Mouse (Mus musculus) midbrain, embryonic 16.5 days (tissue): ENCODE data around the gene Ago3. TPM values are rescaled to one million over a fixed set of nuclear protein-coding genes. Genes with fewer than 3 reads are reported as not detected.

Experiments used
- ATAC-seq: fragments of 200-750 bp; cut with Nextera tagmentation; 2 replicates; pipeline ENCODE4 v1.8.0; 2017; ENCODE audit warnings: moderate TSS enrichment
- H3K27ac ChIP-seq: fragments of 300-500 bp; sonication (generic); 2 replicates; pipeline ENCODE4 v1.5.1; 2014; ENCODE audit warnings: mild to moderate bottlenecking, low read length, mixed read lengths
- H3K27me3 ChIP-seq: fragments of 300-500 bp; sonication (generic); 2 replicates; pipeline ENCODE4 v1.6.1; 2014; ENCODE audit warnings: low read depth, low read length, mixed read lengths; ENCODE audit not compliant: control insufficient read depth, insufficient read depth
- H3K36me3 ChIP-seq: fragments of 300-500 bp; sonication (generic); 2 replicates; pipeline ENCODE4 v1.6.1; 2014; ENCODE audit warnings: mild to moderate bottlenecking, low read length, moderate library complexity, mixed read lengths; ENCODE audit not compliant: control insufficient read depth, insufficient read depth
- H3K4me1 ChIP-seq: fragments of 300-500 bp; sonication (generic); 2 replicates; pipeline ENCODE4 v1.6.1; 2014; ENCODE audit warnings: mild to moderate bottlenecking, low read length, mixed read lengths; ENCODE audit not compliant: control insufficient read depth, insufficient read depth
- H3K4me2 ChIP-seq: fragments of 300-500 bp; sonication (generic); 2 replicates; pipeline ENCODE4 v1.6.1; 2014; ENCODE audit warnings: mild to moderate bottlenecking, low read length, mixed read lengths
- H3K4me3 ChIP-seq: fragments of 300-500 bp; sonication (generic); 2 replicates; pipeline ENCODE4 v1.5.1; 2014; ENCODE audit warnings: low read depth, mild to moderate bottlenecking, low read length, moderate library complexity, mixed read lengths
- H3K9ac ChIP-seq: fragments of 300-500 bp; sonication (generic); 2 replicates; pipeline ENCODE4 v1.6.1; 2014; ENCODE audit warnings: low read depth, low read length, mixed read lengths
- H3K9me3 ChIP-seq: fragments of 300-500 bp; sonication (generic); replicated peaks from 2 replicates; pipeline ENCODE4 v1.6.1; 2014; ENCODE audit warnings: mild to moderate bottlenecking, low read length, mixed read lengths; ENCODE audit not compliant: control insufficient read depth, poor library complexity, severe bottlenecking
- WGBS: fragments of 180-500 bp; shearing (Covaris S2); extraction: QIAGEN DNeasy Blood & Tissue Kit; methylation state at CpG from one replicate; pipeline ENCODE4 v1.1.7; 2014; 5-methylcytosine and 5-hydroxymethylcytosine counted together
- polyA plus RNA-seq: library from polyadenylated mRNA; unstranded; fragments of >200 nt; fragmentation: Nextera tagmentation; extraction: Ambion mirVana; gene quantifications from 2 replicates; pipeline ENCODE4 v1.2.1, GENCODE M21; 2015

Ago3 gene
- polyA plus RNA-seq, 1 experiment from 2014 or later = 14.3 TPM

DNA sequence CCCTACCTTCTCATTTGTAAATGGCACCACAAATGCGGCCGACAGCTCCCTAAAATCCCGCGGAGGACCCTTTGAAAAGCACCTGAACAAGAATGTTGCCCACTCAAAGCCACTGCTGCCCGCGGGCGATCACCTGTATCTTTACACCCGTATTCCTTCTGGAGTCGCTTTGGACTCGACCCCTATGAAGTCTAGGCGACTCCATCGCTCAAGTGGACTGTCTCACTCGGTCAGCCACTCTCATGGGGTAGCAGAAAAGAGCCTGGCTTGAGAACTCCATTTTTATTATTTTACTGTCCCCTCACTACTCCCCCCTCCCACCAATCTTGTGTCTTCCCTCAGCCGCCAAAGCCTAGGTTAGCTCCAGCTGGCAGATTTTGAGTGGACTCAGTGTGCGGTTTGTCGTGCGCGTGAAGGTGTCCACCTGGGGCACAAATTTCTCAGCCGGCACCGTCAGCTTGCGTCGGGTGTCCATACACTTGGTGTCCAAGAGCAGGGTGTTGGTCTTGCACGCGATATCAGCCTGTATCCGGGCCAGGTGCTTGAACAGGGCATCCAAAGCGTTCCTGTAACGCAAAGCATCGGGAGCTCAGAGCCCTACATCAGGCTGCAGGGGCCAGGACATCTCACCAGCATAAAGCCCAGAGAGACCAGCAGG, 107.4 kb downstream of the Ago3 start:
- H3K4me1 ChIP-seq = peaks cover 23% of the 10 kb centered on the region
- peaks cover 6% of the 10 kb centered on the region for H3K27me3 ChIP-seq
- peak overlapping the region; percentile 89; the same call in 1 of the 2 replicates for H3K27ac ChIP-seq
- ATAC-seq = peak; percentile 49
- H3K36me3 ChIP-seq = peaks cover 10% of the 10 kb centered on the region
- 52% methylated on average over 28 of the region's 28 CpGs for WGBS
- H3K9me3 ChIP-seq = no peaks in the 10 kb centered on the region
- H3K4me3 ChIP-seq = peak overlapping the region; percentile 83
- peak overlapping the region; percentile 48 for H3K4me2 ChIP-seq
- no peak overlapping the region; the same call in 1 of the 2 replicates for H3K9ac ChIP-seq

DNA sequence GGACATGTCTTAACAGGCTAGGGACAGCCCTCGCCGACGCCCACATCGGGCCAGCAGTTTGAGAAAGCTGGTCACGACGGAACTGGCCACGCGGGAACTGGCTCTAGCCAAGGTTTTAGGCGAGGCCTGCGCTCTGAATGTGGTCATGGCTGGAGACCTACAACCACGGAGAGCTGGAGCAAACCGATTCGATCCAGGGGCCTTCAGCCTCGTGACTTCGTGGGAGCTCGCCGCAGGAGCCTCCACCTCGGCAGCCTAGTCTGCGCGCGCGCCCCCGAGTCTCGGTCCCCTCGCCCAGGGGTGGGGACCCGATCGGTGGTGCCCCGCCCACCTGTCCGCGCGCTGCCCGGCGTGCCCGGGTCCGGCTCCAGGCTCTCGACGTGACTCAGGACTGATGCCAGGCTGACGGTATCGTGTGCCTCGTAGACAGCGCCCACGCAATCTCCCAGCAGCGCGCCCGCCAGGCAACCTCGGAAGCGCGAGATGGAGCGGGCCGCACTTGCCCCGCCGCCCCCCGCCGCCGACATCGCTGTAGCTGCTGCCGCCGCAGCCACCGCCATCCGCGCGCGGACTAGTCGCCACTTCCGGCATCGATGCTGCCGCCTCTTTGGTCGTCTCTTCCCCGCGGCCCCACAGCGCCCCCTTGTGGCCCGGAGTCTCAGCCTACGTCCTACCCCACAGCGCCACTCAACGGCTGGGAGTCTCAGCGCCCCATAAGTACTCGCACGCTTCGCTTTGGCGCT, 108.1 kb downstream of the Ago3 start, which contains the start of gene Adprhl2:
Adprhl2 (minus strand) TSS at position 593 of the 743 bp plus-strand sequence.
- ATAC-seq = peak; percentile 85
- Histone ChIP-seq H3K4me3 (peak within 1 kb of the TSS; percentile 83), H3K9ac (peak within 1 kb of the TSS; percentile 88), H3K9me3 (no peaks in the 10 kb centered on the region), H3K36me3 (peaks cover 17% of the 10 kb centered on the region), H3K27ac (peak within 1 kb of the TSS; percentile 89), H3K4me1 (peaks cover 23% of the 10 kb centered on the region), H3K4me2 (peak within 1 kb of the TSS; percentile 89), H3K27me3 (peaks cover 6% of the 10 kb centered on the region)
- WGBS = under 1% methylated on average over 70 of the region's 80 CpGs

DNA sequence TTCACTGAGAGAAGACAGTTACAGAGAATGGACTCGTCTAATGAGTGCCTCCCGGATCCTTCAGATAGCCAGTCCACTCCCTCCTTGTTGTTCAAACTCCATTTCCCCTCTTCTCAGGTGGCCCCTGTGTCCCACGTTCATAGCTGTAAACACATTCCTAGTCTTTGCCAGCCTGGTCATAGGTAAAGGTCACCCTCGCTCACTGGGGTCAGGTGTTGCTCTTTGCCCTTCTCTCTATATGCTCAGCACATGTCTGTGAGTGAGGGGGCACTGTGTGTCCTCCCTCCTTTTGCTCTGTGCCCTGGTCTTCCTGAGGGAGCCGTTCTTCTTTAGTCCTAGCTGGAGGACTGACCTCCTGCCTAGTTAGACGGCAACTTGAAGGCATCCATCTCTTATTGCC, 109.5 kb downstream of the Ago3 start:
- H3K27ac ChIP-seq = no peak overlapping the region
- peaks cover 6% of the 10 kb centered on the region for H3K27me3 ChIP-seq
- peaks cover 23% of the 10 kb centered on the region for H3K36me3 ChIP-seq
- no peaks in the 10 kb centered on the region for H3K9me3 ChIP-seq
- H3K9ac ChIP-seq = no peak overlapping the region
- 97% methylated on average over 6 of the region's 6 CpGs for WGBS
- ATAC-seq = no peak
- no peak overlapping the region for H3K4me2 ChIP-seq
- no peak overlapping the region for H3K4me3 ChIP-seq
- H3K4me1 ChIP-seq = peaks cover 14% of the 10 kb centered on the region

DNA sequence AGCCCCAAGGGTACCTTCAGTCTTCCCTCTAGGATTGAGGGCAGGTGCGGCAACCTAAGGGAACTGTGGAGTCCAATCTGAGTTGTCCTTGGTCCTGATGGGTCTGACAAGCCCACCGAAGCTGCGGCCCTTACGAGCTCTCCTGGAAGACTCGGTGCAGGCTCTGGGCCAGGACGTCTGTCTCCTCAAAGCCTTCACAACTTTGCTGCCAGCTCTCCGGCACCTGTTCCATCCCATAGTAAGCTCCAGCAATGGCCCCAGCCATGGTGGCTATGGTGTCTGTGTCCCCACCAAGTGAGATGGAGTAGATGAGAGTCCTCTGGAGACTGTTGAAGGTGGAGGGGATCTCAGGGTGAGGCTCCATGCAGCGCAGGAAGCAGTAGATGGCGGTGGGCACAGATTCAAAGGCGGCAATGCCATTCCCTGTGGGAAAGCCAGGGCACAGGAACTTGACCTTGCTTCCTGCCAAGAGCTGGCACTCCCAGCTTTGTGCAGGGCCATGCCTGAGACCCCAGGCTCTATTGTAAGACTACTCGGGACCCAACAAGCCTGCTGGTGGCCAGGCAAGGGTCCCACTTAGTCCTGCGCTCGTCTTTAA, 112.8 kb downstream of the Ago3 start:
- no peaks in the 10 kb centered on the region for H3K9me3 ChIP-seq
- peaks cover 23% of the 10 kb centered on the region for H3K36me3 ChIP-seq
- H3K4me3 ChIP-seq = no peak overlapping the region
- H3K4me2 ChIP-seq = no peak overlapping the region
- no peak for ATAC-seq
- 91% methylated on average over 13 of the region's 13 CpGs for WGBS
- no peaks in the 10 kb centered on the region for H3K27me3 ChIP-seq
- H3K9ac ChIP-seq = no peak overlapping the region
- H3K4me1 ChIP-seq = peaks cover 14% of the 10 kb centered on the region
- no peak overlapping the region for H3K27ac ChIP-seq

DNA sequence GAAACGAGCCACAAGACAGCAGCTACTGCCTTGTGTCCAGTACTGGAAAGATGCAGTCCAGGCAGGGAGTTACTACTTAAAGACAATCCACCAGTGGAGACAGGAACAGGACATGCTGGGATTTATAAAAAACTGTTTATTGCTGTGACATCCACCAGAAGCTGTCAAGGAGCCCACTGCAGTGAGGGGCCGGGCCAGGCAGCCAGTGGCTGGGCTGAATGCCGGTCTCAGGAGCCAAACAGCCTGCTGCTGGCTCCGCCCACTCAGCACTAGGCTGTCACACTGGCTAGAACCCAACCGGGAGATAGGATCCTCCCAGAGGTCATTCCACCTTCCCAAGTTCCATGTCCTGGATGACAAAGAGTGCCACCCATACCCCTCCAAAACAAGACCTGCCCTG, 113.4 kb downstream of the Ago3 start:
- no peak for ATAC-seq
- no peak overlapping the region for H3K4me2 ChIP-seq

DNA sequence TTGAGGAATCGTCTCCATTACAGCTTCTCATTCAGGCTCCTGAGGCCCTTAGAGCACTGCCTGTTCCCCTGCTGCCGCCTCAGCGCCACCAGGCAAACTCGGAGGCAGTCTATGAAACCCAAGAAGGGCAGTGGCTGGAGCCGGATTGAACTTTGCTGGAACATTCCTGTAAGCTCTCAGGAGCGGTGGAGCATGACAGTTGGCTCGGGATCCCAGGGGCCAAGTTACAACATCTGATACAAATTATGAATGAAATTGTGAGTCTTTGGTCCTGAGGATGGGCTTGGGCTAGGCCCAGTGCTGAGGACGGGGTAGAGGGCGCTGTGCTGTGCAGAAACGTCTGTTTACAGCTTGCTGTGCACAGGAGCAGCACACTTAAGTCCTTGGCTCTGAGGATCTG, 115.0 kb downstream of the Ago3 start:
- Histone ChIP-seq H3K4me1 (no peaks in the 10 kb centered on the region), H3K27me3 (no peaks in the 10 kb centered on the region), H3K4me3 (no peak overlapping the region), H3K9ac (no peak overlapping the region), H3K4me2 (no peak overlapping the region), H3K27ac (no peak overlapping the region), H3K9me3 (no peaks in the 10 kb centered on the region), H3K36me3 (peaks cover 23% of the 10 kb centered on the region)
- no peak for ATAC-seq
- WGBS = 54% methylated on average over 10 of the region's 10 CpGs

More for the DNA sequence above, 113.4 kb downstream of the Ago3 start:
- H3K27me3 ChIP-seq = no peaks in the 10 kb centered on the region
- H3K27ac ChIP-seq = no peak overlapping the region
- 49% methylated on average over 5 of the region's 5 CpGs for whole genome bisulfite sequencing
- no peak overlapping the region for H3K9ac ChIP-seq
- H3K36me3 ChIP-seq = peaks cover 23% of the 10 kb centered on the region
- H3K4me3 ChIP-seq = no peak overlapping the region
- no peaks in the 10 kb centered on the region for H3K9me3 ChIP-seq
- H3K4me1 ChIP-seq = peaks cover 14% of the 10 kb centered on the region

DNA sequence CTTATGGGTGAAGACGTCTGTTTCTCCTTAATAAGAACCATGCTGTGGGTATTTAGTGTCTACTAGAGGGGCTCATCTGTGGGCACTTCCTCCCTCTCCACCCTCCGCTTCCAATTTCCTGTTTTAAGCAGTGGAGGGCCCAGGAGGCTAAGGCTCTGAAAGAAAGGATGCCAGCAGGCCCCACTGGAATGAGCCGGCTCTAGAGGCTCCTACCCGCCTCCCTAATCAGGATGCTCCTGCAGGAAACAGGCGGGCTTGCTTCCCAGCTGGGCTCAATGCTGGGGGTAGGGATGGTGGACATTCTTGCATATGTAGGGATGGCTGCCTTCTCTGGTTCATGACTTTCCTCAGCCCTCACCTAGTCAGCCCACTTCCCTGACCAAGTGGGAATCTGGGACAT, 116.2 kb downstream of the Ago3 start:
- no peaks in the 10 kb centered on the region for H3K9me3 ChIP-seq
- no peak overlapping the region for H3K27ac ChIP-seq
- no peak for ATAC-seq
- no peaks in the 10 kb centered on the region for H3K4me1 ChIP-seq
- no peak overlapping the region for H3K4me2 ChIP-seq
- no peak overlapping the region for H3K9ac ChIP-seq
- peaks cover 23% of the 10 kb centered on the region for H3K36me3 ChIP-seq
- H3K27me3 ChIP-seq = no peaks in the 10 kb centered on the region
- 38% methylated on average over 5 of the region's 5 CpGs for WGBS
- no peak overlapping the region for H3K4me3 ChIP-seq

DNA sequence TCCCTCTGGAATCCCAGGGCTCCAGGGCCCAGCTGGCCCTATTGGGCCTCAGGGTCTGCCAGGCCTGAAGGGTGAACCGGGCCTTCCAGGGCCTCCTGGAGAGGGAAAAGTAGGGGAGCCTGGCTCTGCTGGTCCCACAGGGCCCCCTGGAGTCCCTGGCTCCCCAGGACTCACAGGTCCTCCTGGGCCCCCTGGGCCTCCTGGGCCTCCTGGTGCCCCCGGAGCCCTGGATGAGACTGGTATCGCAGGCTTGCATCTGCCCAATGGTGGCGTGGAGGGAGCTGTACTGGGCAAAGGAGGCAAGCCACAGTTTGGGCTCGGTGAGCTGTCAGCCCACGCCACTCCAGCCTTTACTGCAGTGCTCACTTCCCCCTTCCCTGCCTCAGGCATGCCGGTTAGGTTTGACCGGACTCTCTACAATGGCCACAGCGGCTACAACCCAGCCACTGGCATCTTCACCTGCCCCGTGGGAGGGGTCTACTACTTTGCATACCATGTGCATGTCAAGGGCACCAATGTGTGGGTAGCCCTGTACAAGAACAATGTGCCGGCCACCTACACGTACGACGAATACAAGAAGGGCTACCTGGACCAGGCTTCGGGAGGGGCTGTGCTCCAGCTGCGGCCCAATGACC, 117.7 kb downstream of the Ago3 start:
- Histone ChIP-seq H3K4me1 (no peaks in the 10 kb centered on the region), H3K36me3 (peaks cover 10% of the 10 kb centered on the region), H3K27me3 (no peaks in the 10 kb centered on the region), H3K4me3 (no peak overlapping the region), H3K4me2 (no peak overlapping the region), H3K9me3 (no peaks in the 10 kb centered on the region), H3K9ac (no peak overlapping the region), H3K27ac (no peak overlapping the region)
- ATAC-seq = no peak
- WGBS = 86% methylated on average over 16 of the region's 16 CpGs
